Mouse (Mus musculus) limb, embryonic 14.5 days (tissue): ENCODE results near the gene Ttc30a2. TPM values are rescaled to one million over a fixed set of nuclear protein-coding genes. Genes with fewer than 3 reads are reported as not detected.

Experiments used
- ATAC-seq: fragments of 200-750 bp; cut with Nextera tagmentation; 2 replicates; pipeline ENCODE4 v1.8.0; 2017; ENCODE audit warnings: low read depth, moderate number of reproducible peaks, moderate TSS enrichment; ENCODE audit not compliant: low FRiP score
- DNase-seq: peaks from one replicate; pipeline ENCODE4 v3.0.0-alpha.2; 2015; ENCODE audit warnings: low spot score
- H3K27ac ChIP-seq: fragments of 300-500 bp; sonication (generic); replicated peaks from 2 replicates; pipeline ENCODE4 v1.5.1; 2014; ENCODE audit warnings: low read depth, mild to moderate bottlenecking, low read length, moderate library complexity, mixed read lengths
- H3K27me3 ChIP-seq: fragments of 300-500 bp; sonication (generic); 2 replicates; pipeline ENCODE4 v1.6.1; 2014; ENCODE audit warnings: low read length, mixed read lengths; ENCODE audit not compliant: control insufficient read depth, insufficient read depth
- H3K36me3 ChIP-seq: fragments of 300-500 bp; sonication (generic); 2 replicates; pipeline ENCODE4 v1.6.1; 2014; ENCODE audit warnings: mild to moderate bottlenecking, low read length, moderate library complexity, mixed read lengths; ENCODE audit not compliant: control insufficient read depth, insufficient read depth
- H3K4me1 ChIP-seq: fragments of 300-500 bp; sonication (generic); 2 replicates; pipeline ENCODE4 v1.6.1; 2014; ENCODE audit warnings: antibody characterized with exemption, low read length, mixed read lengths; ENCODE audit not compliant: control insufficient read depth, insufficient read depth
- H3K4me2 ChIP-seq: fragments of 300-500 bp; sonication (generic); replicated peaks from 2 replicates; pipeline ENCODE4 v1.6.1; 2014; ENCODE audit warnings: low read depth, mild to moderate bottlenecking, low read length, moderate library complexity; ENCODE audit not compliant: severe bottlenecking
- H3K4me3 ChIP-seq: fragments of 300-500 bp; sonication (generic); replicated peaks from 2 replicates; pipeline ENCODE4 v1.5.1; 2014; ENCODE audit warnings: low read length
- H3K9ac ChIP-seq: fragments of 300-500 bp; sonication (generic); 2 replicates; pipeline ENCODE4 v1.6.1; 2014; ENCODE audit warnings: mild to moderate bottlenecking, low read depth, low read length, moderate library complexity; ENCODE audit not compliant: severe bottlenecking
- H3K9me3 ChIP-seq: fragments of 300-500 bp; sonication (generic); 2 replicates; pipeline ENCODE4 v1.6.1; 2016; ENCODE audit warnings: low read length; ENCODE audit not compliant: control insufficient read depth
- POLR2A ChIP-seq: fragments of 200-500 bp; IDR thresholded peaks from 2 replicates; pipeline ENCODE4 v1.8.0; 2012; ENCODE audit warnings: inconsistent platforms, mild to moderate bottlenecking, moderate library complexity, borderline replicate concordance; ENCODE audit not compliant: insufficient read depth, insufficient read length; ENCODE audit errors: extremely low read depth
- WGBS: fragments of 180-500 bp; shearing (Covaris S2); extraction: QIAGEN DNeasy Blood & Tissue Kit; methylation state at CpG from one replicate; pipeline ENCODE4 v1.1.7; 2014; 5-methylcytosine and 5-hydroxymethylcytosine counted together
- polyA plus RNA-seq, 2 experiments: library from polyadenylated mRNA; depleted of rRNA in 1 of 2; stranded (reverse) in 1 of 2; unstranded in 1 of 2; fragments of >200 nt; fragmentation: Nextera tagmentation in 1 of 2; extraction: Ambion mirVana in 1 of 2; gene quantifications; 2 replicates each; pipeline versions ENCODE4 v1.2.1 to v1.2.3; 2012 to 2014

Gene Ttc30a2
- polyA plus RNA-seq, 2 experiments = 0.30 to 0.35 TPM

- Histone ChIP-seq H3K9me3 (no peaks in the 10 kb centered on the region), H3K4me1 (peaks cover 50% of the 10 kb centered on the region), H3K4me3 (no peak overlapping the region), H3K9ac (no peak overlapping the region), H3K27ac (peak overlapping the region; percentile 61), H3K4me2 (no peak overlapping the region), H3K27me3 (no peaks in the 10 kb centered on the region), H3K36me3 (no peaks in the 10 kb centered on the region)
- no peak for TF ChIP-seq POLR2A
- 35% methylated on average over 10 of the region's 10 CpGs for WGBS
- DNase-seq (no peak), ATAC-seq (no peak)
Observed at GRCm38 (mm10) chr2:75963211-75963840, 14.6 kb downstream of the Ttc30a2 start.

DNA sequence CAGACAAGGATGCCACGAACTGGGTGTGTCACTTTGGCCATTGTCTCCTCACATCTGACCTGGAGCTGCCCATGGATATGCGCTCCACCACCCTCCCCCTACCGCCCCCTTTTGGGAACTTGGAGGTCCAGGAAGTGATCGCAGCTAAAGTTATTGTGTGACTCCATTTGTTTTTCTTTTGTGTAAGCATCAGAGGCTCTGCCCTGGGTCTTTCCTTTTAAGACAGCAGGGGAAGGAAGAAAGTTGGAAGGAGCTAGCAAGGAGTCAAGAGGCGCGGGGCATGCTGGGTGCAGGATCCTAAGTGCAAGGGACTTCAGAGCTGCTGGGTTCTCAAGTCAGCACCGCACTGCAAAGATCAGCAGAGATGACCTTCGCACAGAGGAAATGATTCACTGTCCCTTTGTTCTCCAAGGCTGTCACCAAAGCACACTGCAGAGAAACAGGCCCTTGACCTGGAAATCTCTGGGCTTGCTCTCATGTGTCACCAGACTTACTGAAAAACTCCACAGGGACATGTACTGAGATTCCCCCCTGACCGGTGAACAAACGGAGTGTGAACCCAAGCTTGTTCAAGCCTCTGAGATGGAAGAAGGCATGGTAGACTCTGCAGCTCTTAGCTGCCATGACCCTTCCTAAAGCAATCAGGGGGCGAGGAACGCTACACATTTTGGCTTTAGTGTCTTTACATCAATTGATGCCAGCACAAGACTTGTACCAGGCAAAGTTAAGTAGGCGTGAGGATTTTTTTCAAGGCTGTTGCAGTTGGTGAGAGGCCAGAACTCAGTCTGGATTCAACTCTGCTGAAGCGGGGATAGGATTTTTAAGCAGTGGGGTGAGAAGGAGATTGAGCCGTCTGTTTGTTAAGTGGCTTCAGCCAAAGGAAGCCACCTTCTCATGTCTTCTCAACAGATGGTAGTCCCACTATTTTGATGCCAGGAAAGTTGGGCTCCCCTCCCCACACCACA lies 17.3 kb downstream of the Ttc30a2 start:
- WGBS = 44% methylated on average over 15 of the region's 15 CpGs
- DNase-seq = no peak
- no peaks in the 10 kb centered on the region for H3K9me3 ChIP-seq
- no peaks in the 10 kb centered on the region for H3K27me3 ChIP-seq
- H3K9ac ChIP-seq = no peak overlapping the region
- TF ChIP-seq POLR2A = no peak
- no peaks in the 10 kb centered on the region for H3K36me3 ChIP-seq
- H3K4me1 ChIP-seq = peaks cover 59% of the 10 kb centered on the region
- ATAC-seq = no peak; the same call in 1 of the 2 replicates
- H3K4me2 ChIP-seq = peak overlapping the region; percentile 41; the same call in 1 of the 2 replicates
- H3K27ac ChIP-seq = peak overlapping the region; percentile 79
- no peak overlapping the region for H3K4me3 ChIP-seq

DNA sequence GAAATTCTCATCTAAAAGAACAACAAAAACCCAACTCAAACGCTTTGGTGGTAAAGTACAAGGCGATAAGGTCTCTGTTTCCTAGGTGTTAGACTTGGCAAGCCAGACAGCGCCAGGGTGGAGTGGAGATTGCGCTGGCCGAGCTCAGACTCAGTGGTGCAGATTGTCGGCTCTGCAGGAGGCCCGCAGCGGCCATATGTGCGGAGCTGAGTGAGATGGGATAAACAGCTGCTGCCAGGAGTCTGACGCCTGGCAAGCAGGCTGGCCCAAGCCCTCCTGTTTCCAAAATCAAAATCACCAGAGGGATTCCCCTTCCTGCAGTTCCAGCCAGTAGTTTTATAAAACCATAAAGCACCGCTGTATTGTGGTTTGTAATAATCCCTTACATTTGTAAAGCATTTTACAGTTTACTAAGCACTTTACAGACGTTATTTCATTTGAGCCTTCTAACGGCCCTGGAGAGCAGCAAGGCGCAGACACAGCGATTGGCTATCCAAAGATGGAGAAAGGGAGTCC lies 18.1 kb downstream of the Ttc30a2 start:
- WGBS = 10% methylated on average over 15 of the region's 15 CpGs
- Histone ChIP-seq H3K4me2 (peak overlapping the region; percentile 41), H3K36me3 (no peaks in the 10 kb centered on the region), H3K4me1 (peaks cover 59% of the 10 kb centered on the region), H3K9me3 (no peaks in the 10 kb centered on the region), H3K27ac (peak overlapping the region; percentile 79), H3K27me3 (no peaks in the 10 kb centered on the region), H3K9ac (no peak overlapping the region), H3K4me3 (no peak overlapping the region)
- TF ChIP-seq POLR2A = no peak
- peak; percentile 88 for DNase-seq
- peak; percentile 90 for ATAC-seq

DNA sequence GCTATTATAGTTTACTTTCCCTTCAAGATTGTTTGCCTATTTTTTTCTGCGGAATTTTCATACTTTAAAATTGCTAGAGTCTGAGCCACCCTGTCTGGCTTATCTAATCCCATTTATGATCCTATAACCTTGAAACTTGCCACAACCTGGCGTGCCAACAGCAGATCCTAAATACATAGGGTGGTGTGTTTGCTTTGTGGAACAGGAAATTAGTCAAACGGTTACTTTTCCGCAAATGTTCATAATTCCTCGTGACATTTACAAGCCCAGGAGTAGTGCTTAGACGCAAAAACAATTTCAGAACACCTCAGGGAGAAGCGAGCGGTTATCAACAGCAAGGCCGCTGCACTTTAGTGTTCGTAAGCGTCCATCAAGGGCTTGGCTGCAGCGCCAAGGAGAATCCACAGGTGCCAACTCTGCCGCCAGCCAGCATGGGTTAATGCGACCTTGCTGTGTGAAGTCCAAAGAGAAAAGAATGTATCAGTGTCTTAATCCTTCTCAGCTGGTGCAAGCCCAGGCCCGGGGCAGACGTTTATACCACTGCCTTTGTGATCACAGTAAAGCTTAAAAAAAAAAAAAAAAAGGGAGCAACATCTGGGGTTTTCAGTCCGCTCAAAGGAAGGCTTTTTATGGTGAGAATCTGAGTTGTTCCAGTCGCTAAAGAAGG lies 18.7 kb downstream of the Ttc30a2 start:
- no peak for TF ChIP-seq POLR2A
- DNase-seq = no peak
- Histone ChIP-seq H3K9me3 (no peaks in the 10 kb centered on the region), H3K4me3 (peak overlapping the region; percentile 10; the same call in 1 of the 2 replicates), H3K4me2 (peak overlapping the region; percentile 41), H3K36me3 (no peaks in the 10 kb centered on the region), H3K27me3 (no peaks in the 10 kb centered on the region), H3K4me1 (peaks cover 54% of the 10 kb centered on the region), H3K27ac (peak overlapping the region; percentile 79), H3K9ac (no peak overlapping the region)
- ATAC-seq = peak; percentile 74
- 2% methylated on average over 18 of the region's 18 CpGs for WGBS

DNA sequence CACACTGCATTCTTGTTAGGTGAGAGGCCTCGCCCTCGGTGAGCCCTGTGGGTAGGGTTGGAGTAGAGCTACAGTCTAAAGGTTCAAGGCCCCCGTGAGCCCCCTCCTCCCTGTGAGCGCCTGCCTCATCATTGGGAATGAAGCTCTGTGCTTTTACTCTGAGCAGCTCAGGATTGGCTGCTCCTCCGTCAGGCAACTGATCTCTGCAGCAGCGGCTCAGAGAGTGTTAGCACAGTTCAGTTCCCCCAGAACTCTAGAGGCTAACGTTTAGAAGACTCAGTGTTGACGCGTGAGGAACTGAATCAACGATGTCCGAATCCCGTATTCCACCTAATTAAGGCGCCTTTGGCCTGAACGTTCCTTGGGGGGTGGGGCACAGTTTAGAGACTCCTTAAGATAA lies 22.3 kb downstream of the Ttc30a2 start:
- DNase-seq = no peak
- H3K4me2 ChIP-seq = no peak overlapping the region
- H3K36me3 ChIP-seq = no peaks in the 10 kb centered on the region
- ATAC-seq = no peak
- no peaks in the 10 kb centered on the region for H3K9me3 ChIP-seq
- TF ChIP-seq POLR2A = no peak
- no peak overlapping the region for H3K4me3 ChIP-seq
- WGBS = 57% methylated on average over 14 of the region's 14 CpGs
- peaks cover 31% of the 10 kb centered on the region for H3K4me1 ChIP-seq
- no peaks in the 10 kb centered on the region for H3K27me3 ChIP-seq
- no peak overlapping the region for H3K9ac ChIP-seq
- no peak overlapping the region for H3K27ac ChIP-seq
